Mouse (Mus musculus): ENCODE data around the gene Klf6. TPM values are rescaled to one million over a fixed set of nuclear protein-coding genes. Genes with fewer than 3 reads are reported as not detected.

The Klf6 gene
- 28.4 and 31.5 TPM in 2 replicates for polyA plus RNA-seq (2012; ENCODE audit: insufficient read depth, insufficient read length, missing spikeins)

- H3K27ac ChIP-seq (replicated peaks; ENCODE audit: low read depth, low read length), result peak within 1 kb of the TSS; percentile 100
- peaks cover 10% of the 10 kb centered on the region for H3K4me1 ChIP-seq (ENCODE audit: control insufficient read depth, insufficient read depth, insufficient read length, low read length)
- peak within 1 kb of the TSS; percentile 87 for H3K4me3 ChIP-seq (ENCODE audit: insufficient read depth, low read depth, low read length)
Observed at GRCm38 (mm10) chr13:5861157-5862002, at the start of gene Klf6. Gene Klf6, plus strand, starts transcription at chr13:5861482.

- H3K27ac ChIP-seq (replicated peaks; ENCODE audit: low read depth, low read length), result no peak overlapping the region
- peaks cover 3% of the 10 kb centered on the region; the same call in 1 of the 2 replicates for H3K4me1 ChIP-seq (ENCODE audit: control insufficient read depth, insufficient read depth, insufficient read length, low read length)
- H3K4me3 ChIP-seq (ENCODE audit: insufficient read depth, low read depth, low read length), result no peak overlapping the region
Observed at GRCm38 (mm10) chr13:5813433-5813832, 47.8 kb upstream of the Klf6 start.

- Histone ChIP-seq H3K4me1 (ENCODE audit: control insufficient read depth, insufficient read depth, insufficient read length, low read length) (peaks cover 3% of the 10 kb centered on the region; the same call in 1 of the 2 replicates), H3K4me3 (ENCODE audit: insufficient read depth, low read depth, low read length) (no peak overlapping the region), H3K27ac (replicated peaks; ENCODE audit: low read depth, low read length) (no peak overlapping the region)
Observed at GRCm38 (mm10) chr13:5817250-5817649, 44.0 kb upstream of the Klf6 start.

GRCm38 (mm10) chr13:5819173-5819572 is 42.1 kb upstream of the Klf6 start:
- Histone ChIP-seq H3K4me1 (ENCODE audit: control insufficient read depth, insufficient read depth, insufficient read length, low read length) (peaks cover 3% of the 10 kb centered on the region; the same call in 1 of the 2 replicates), H3K27ac (replicated peaks; ENCODE audit: low read depth, low read length) (0 out of 2 replicates have a peak overlapping the region, but pooled peaks have one; percentile 36), H3K4me3 (ENCODE audit: insufficient read depth, low read depth, low read length) (no peak overlapping the region)

- H3K27ac ChIP-seq (replicated peaks; ENCODE audit: low read depth, low read length), result no peak overlapping the region
- peaks cover 2% of the 10 kb centered on the region; the same call in 1 of the 2 replicates for H3K4me1 ChIP-seq (ENCODE audit: control insufficient read depth, insufficient read depth, insufficient read length, low read length)
- H3K4me3 ChIP-seq (ENCODE audit: insufficient read depth, low read depth, low read length), result no peak overlapping the region
Observed at GRCm38 (mm10) chr13:5822586-5822985, 38.7 kb upstream of the Klf6 start.

GRCm38 (mm10) chr13:5823150-5823549 is 38.1 kb upstream of the Klf6 start:
- no peak overlapping the region for H3K4me3 ChIP-seq (ENCODE audit: insufficient read depth, low read depth, low read length)
- H3K27ac ChIP-seq (replicated peaks; ENCODE audit: low read depth, low read length), result no peak overlapping the region
- H3K4me1 ChIP-seq (ENCODE audit: control insufficient read depth, insufficient read depth, insufficient read length, low read length), result peaks cover 2% of the 10 kb centered on the region; the same call in 1 of the 2 replicates

GRCm38 (mm10) chr13:5824189-5824815 is 37.0 kb upstream of the Klf6 start:
- Histone ChIP-seq H3K4me1 (ENCODE audit: control insufficient read depth, insufficient read depth, insufficient read length, low read length) (peaks cover 2% of the 10 kb centered on the region; the same call in 1 of the 2 replicates), H3K27ac (replicated peaks; ENCODE audit: low read depth, low read length) (no peak overlapping the region), H3K4me3 (ENCODE audit: insufficient read depth, low read depth, low read length) (no peak overlapping the region)

- Histone ChIP-seq H3K27ac (replicated peaks; ENCODE audit: low read depth, low read length) (no peak overlapping the region; the same call in 1 of the 2 replicates), H3K4me1 (ENCODE audit: control insufficient read depth, insufficient read depth, insufficient read length, low read length) (peaks cover 2% of the 10 kb centered on the region; the same call in 1 of the 2 replicates), H3K4me3 (ENCODE audit: insufficient read depth, low read depth, low read length) (no peak overlapping the region)
Observed at GRCm38 (mm10) chr13:5826170-5826827, 35.0 kb upstream of the Klf6 start.

- no peak overlapping the region for H3K27ac ChIP-seq (replicated peaks; ENCODE audit: low read depth, low read length)
Observed at GRCm38 (mm10) chr13:5831976-5832375, 29.3 kb upstream of the Klf6 start.

GRCm38 (mm10) chr13:5837174-5837777 is 24.0 kb upstream of the Klf6 start:
- Histone ChIP-seq H3K4me3 (ENCODE audit: insufficient read depth, low read depth, low read length) (no peak overlapping the region), H3K4me1 (ENCODE audit: control insufficient read depth, insufficient read depth, insufficient read length, low read length) (0 out of 2 replicates have a peak, but pooled peaks cover 2% of the 10 kb centered on the region), H3K27ac (replicated peaks; ENCODE audit: low read depth, low read length) (no peak overlapping the region)

More at GRCm38 (mm10) chr13:5831976-5832375, 29.3 kb upstream of the Klf6 start:
- H3K4me1 ChIP-seq (ENCODE audit: control insufficient read depth, insufficient read depth, insufficient read length, low read length), result no peaks in the 10 kb centered on the region
- H3K4me3 ChIP-seq (ENCODE audit: insufficient read depth, low read depth, low read length), result no peak overlapping the region

GRCm38 (mm10) chr13:5841418-5841817 is 19.9 kb upstream of the Klf6 start:
- Histone ChIP-seq H3K27ac (replicated peaks; ENCODE audit: low read depth, low read length) (peak overlapping the region; percentile 26; the same call in 1 of the 2 replicates), H3K4me3 (ENCODE audit: insufficient read depth, low read depth, low read length) (no peak overlapping the region), H3K4me1 (ENCODE audit: control insufficient read depth, insufficient read depth, insufficient read length, low read length) (0 out of 2 replicates have a peak, but pooled peaks cover 2% of the 10 kb centered on the region)

GRCm38 (mm10) chr13:5842911-5843310 is 18.4 kb upstream of the Klf6 start:
- Histone ChIP-seq H3K4me1 (ENCODE audit: control insufficient read depth, insufficient read depth, insufficient read length, low read length) (0 out of 2 replicates have a peak, but pooled peaks cover 2% of the 10 kb centered on the region), H3K4me3 (ENCODE audit: insufficient read depth, low read depth, low read length) (no peak overlapping the region), H3K27ac (replicated peaks; ENCODE audit: low read depth, low read length) (no peak overlapping the region)

- H3K4me1 ChIP-seq (ENCODE audit: control insufficient read depth, insufficient read depth, insufficient read length, low read length), result 0 out of 2 replicates have a peak, but pooled peaks cover 2% of the 10 kb centered on the region
- H3K4me3 ChIP-seq (ENCODE audit: insufficient read depth, low read depth, low read length), result no peak overlapping the region
- H3K27ac ChIP-seq (replicated peaks; ENCODE audit: low read depth, low read length), result no peak overlapping the region
Observed at GRCm38 (mm10) chr13:5843829-5844228, 17.5 kb upstream of the Klf6 start.

GRCm38 (mm10) chr13:5844338-5844737 is 16.9 kb upstream of the Klf6 start:
- Histone ChIP-seq H3K4me1 (ENCODE audit: control insufficient read depth, insufficient read depth, insufficient read length, low read length) (0 out of 2 replicates have a peak, but pooled peaks cover 2% of the 10 kb centered on the region), H3K4me3 (ENCODE audit: insufficient read depth, low read depth, low read length) (no peak overlapping the region), H3K27ac (replicated peaks; ENCODE audit: low read depth, low read length) (no peak overlapping the region)
